Mouse (Mus musculus): Measurements from ENCODE around the gene Kif5c. TPM values are rescaled to one million over a fixed set of nuclear protein-coding genes. Genes with fewer than 3 reads are reported as not detected.
A peak's percentile ranks its signal among the peaks of the same experiment; 100 is the strongest.

Gene Kif5c
- polyA plus RNA-seq, 1 experiment, result 0.65 TPM

DNA sequence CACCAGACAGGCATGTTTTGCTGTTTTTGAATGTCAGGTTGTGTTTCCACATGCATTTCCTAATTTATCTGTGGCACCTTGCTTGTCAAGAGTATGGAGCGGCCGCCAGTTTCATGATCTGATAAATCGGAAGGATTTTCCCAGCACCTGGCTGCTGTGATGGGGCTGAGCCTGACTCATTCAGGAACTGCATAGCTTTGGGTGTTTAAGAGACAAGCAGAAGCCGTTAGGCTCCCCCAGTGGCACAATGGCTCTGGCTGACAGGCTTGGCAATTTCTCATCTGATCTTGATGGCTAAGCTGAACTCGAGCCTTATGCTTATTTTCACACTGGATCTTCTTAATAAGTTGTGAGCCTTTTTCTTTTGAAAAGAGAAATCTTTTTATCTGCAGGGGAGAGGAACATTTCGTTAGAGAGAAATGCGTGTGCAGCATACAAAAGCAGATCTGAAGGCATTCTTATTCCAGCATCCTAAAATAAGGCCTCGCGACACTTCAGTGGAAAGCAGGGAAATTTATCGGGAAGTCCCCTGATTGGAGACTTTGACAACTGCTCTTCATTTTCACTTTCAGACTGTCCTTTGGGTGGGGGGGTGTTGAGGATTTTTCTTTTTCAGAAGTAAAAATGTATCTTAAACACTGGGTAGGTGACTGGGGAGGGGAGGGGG lies 132.6 kb downstream of the Kif5c start:
- Histone ChIP-seq H3K4me1 (ENCODE audit: control insufficient read depth, insufficient read depth, insufficient read length, low read length) (no peaks in the 10 kb centered on the region), H3K36me3 (ENCODE audit: control insufficient read depth, insufficient read depth, low read length) (no peaks in the 10 kb centered on the region), H3K27ac (ENCODE audit: insufficient read depth, low read depth, low read length) (no peak overlapping the region), H3K4me3 (ENCODE audit: low read depth, low read length) (no peak overlapping the region), H3K27me3 (ENCODE audit: control insufficient read depth, insufficient read depth, low read length) (no peaks in the 10 kb centered on the region)
- 84% methylated on average over 10 of the region's 10 CpGs for WGBS
- no peak for TF ChIP-seq POLR2A (IDR thresholded peaks at IDR 0.05; ENCODE audit: low read depth, low read length)
- no peak for TF ChIP-seq CTCF (IDR thresholded peaks at IDR 0.05; ENCODE audit: extremely low read depth, insufficient read length, insufficient replicate concordance, low read depth, low read length)

DNA sequence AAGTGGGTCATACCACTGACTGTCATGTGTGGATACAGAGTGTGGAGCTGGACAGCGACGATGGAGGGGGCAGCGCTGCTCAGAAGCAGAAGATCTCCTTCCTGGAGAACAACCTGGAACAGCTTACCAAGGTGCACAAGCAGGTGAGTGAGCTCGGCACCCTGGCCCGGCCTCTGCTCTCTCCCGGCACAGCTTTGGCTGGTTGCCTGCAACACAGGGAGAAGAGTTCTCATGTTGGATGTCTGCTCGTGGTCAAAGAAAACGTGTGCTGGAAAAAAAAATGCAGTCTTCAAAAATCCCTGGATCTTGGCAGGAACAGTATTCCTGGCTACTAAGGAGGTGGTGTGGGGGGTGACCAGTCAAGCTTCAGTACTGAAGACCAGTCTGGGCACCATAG lies 133.1 kb downstream of the Kif5c start:
- Histone ChIP-seq H3K4me1 (ENCODE audit: control insufficient read depth, insufficient read depth, insufficient read length, low read length) (no peaks in the 10 kb centered on the region), H3K36me3 (ENCODE audit: control insufficient read depth, insufficient read depth, low read length) (no peaks in the 10 kb centered on the region), H3K27ac (ENCODE audit: insufficient read depth, low read depth, low read length) (no peak overlapping the region), H3K27me3 (ENCODE audit: control insufficient read depth, insufficient read depth, low read length) (no peaks in the 10 kb centered on the region), H3K4me3 (ENCODE audit: low read depth, low read length) (no peak overlapping the region)
- TF ChIP-seq CTCF (IDR thresholded peaks at IDR 0.05; ENCODE audit: extremely low read depth, insufficient read length, insufficient replicate concordance, low read depth, low read length) (no peak), POLR2A (IDR thresholded peaks at IDR 0.05; ENCODE audit: low read depth, low read length) (no peak)
- 74% methylated on average over 8 of the region's 8 CpGs for WGBS

DNA sequence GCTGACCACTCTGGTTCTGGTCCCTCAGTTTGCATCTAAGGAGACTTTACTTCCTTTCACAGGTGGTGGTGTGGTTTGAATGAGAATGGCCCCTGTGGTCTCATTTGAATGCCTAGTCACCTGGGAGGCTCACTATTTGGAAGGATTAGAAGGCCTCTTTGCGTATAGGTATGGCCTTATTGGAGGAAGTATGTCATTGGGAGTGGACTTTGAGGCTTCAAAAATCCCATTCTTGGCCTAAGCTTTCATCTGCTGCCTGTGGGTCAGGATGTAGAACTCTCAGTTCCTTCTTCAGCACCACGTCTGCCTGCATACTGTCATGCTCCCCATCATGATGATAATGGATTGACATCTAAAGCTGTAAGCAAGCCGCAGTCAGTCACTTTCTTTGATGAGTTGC lies 134.0 kb downstream of the Kif5c start:
- Histone ChIP-seq H3K27me3 (ENCODE audit: control insufficient read depth, insufficient read depth, low read length) (no peaks in the 10 kb centered on the region), H3K4me1 (ENCODE audit: control insufficient read depth, insufficient read depth, insufficient read length, low read length) (no peaks in the 10 kb centered on the region), H3K27ac (ENCODE audit: insufficient read depth, low read depth, low read length) (no peak overlapping the region), H3K36me3 (ENCODE audit: control insufficient read depth, insufficient read depth, low read length) (no peaks in the 10 kb centered on the region), H3K4me3 (ENCODE audit: low read depth, low read length) (no peak overlapping the region)
- WGBS, result 89% methylated on average over 3 of the region's 3 CpGs
- no peak for TF ChIP-seq POLR2A (IDR thresholded peaks at IDR 0.05; ENCODE audit: low read depth, low read length)
- no peak for TF ChIP-seq CTCF (IDR thresholded peaks at IDR 0.05; ENCODE audit: extremely low read depth, insufficient read length, insufficient replicate concordance, low read depth, low read length)

DNA sequence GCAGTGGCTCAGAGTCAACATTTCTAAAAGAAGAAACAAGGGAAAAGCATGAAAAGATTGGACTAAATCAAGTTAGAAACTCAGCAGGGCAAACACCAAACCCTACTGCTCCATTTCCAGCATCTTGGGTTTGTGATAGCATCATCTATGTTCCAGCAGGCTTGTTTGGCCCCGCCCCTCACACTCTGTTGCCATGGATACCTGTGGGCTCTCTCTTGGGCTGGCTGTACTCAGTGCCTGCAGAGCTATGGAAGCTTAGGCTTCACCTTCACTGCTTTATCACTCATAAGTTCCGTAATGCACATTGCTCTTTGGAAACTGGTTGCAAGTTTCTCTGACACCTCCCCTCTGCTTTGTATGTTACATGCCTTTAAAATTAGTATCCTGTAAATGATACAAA lies 136.0 kb downstream of the Kif5c start:
- H3K36me3 ChIP-seq (ENCODE audit: control insufficient read depth, insufficient read depth, low read length), result no peaks in the 10 kb centered on the region
- TF ChIP-seq POLR2A (IDR thresholded peaks at IDR 0.05; ENCODE audit: low read depth, low read length) (no peak), CTCF (IDR thresholded peaks at IDR 0.05; ENCODE audit: extremely low read depth, insufficient read length, insufficient replicate concordance, low read depth, low read length) (no peak)
- WGBS, result 56% methylated on average over 2 of the region's 2 CpGs

DNA sequence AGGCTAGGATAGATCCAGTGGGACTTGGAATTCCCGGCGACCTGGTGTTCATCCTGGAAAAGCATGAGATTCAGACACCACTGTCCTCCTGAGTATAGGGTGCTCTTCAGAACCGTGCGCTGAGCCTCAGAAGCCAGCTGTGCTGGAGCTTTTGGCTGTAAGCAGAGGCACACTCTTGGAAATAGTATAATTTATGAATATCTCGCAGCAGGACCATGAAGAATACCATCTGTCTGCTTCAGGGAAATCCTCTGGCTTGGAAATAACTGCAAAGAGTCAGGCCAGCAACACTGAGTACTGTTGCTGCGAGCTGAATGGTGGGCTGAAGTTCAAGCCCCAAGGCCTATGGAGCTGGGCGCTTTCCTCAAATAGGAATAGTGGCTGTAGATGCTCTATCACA lies 138.5 kb downstream of the Kif5c start:
- TF ChIP-seq POLR2A (IDR thresholded peaks at IDR 0.05; ENCODE audit: low read depth, low read length) (no peak), CTCF (IDR thresholded peaks at IDR 0.05; ENCODE audit: extremely low read depth, insufficient read length, insufficient replicate concordance, low read depth, low read length) (no peak)
- no peaks in the 10 kb centered on the region for H3K27me3 ChIP-seq (ENCODE audit: control insufficient read depth, insufficient read depth, low read length)
- no peaks in the 10 kb centered on the region for H3K36me3 ChIP-seq (ENCODE audit: control insufficient read depth, insufficient read depth, low read length)
- no peak overlapping the region for H3K4me3 ChIP-seq (ENCODE audit: low read depth, low read length)
- no peak overlapping the region for H3K27ac ChIP-seq (ENCODE audit: insufficient read depth, low read depth, low read length)
- WGBS, result 80% methylated on average over 7 of the region's 7 CpGs
- no peaks in the 10 kb centered on the region for H3K4me1 ChIP-seq (ENCODE audit: control insufficient read depth, insufficient read depth, insufficient read length, low read length)

More for the DNA sequence above, 136.0 kb downstream of the Kif5c start:
- no peak overlapping the region for H3K4me3 ChIP-seq (ENCODE audit: low read depth, low read length)
- H3K27ac ChIP-seq (ENCODE audit: insufficient read depth, low read depth, low read length), result no peak overlapping the region
- H3K27me3 ChIP-seq (ENCODE audit: control insufficient read depth, insufficient read depth, low read length), result no peaks in the 10 kb centered on the region
- H3K4me1 ChIP-seq (ENCODE audit: control insufficient read depth, insufficient read depth, insufficient read length, low read length), result no peaks in the 10 kb centered on the region

DNA sequence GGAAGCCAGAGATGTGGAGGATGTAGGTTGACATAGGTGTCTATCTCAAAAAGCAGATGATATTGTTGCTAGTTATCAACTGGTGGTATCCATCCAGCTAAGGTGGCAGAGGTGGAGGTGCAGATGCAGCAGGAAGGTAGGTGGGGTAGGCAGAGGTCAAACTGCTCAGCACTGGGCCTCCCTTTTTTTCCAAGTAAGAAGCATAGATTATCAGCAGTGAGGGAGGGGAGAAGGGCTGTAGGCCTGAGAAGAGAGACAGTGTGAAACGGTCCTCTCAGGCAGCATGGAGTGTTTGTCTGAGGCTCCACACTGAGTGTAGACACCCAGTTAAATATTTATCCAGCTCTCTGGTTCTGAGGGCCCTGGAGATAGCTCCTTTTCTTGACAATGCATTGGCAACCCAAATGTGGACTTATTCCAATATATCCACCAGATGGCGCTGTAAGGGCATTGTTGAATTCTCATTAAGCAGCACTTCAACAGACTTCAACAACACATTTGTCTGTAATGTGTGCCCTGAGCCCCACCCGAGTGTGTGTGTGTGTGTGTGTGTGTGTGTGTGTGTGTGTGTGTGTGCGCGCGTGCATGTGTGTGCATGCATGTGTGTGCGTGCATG lies 145.3 kb downstream of the Kif5c start:
- Histone ChIP-seq H3K27me3 (ENCODE audit: control insufficient read depth, insufficient read depth, low read length) (no peaks in the 10 kb centered on the region), H3K36me3 (ENCODE audit: control insufficient read depth, insufficient read depth, low read length) (no peaks in the 10 kb centered on the region), H3K27ac (ENCODE audit: insufficient read depth, low read depth, low read length) (no peak overlapping the region), H3K4me3 (ENCODE audit: low read depth, low read length) (no peak overlapping the region), H3K4me1 (ENCODE audit: control insufficient read depth, insufficient read depth, insufficient read length, low read length) (no peaks in the 10 kb centered on the region)
- TF ChIP-seq CTCF (IDR thresholded peaks at IDR 0.05; ENCODE audit: extremely low read depth, insufficient read length, insufficient replicate concordance, low read depth, low read length) (peak; percentile 21; the same call in 1 of the 2 replicates), POLR2A (IDR thresholded peaks at IDR 0.05; ENCODE audit: low read depth, low read length) (no peak)
- WGBS, result 29% methylated on average over 7 of the region's 7 CpGs

DNA sequence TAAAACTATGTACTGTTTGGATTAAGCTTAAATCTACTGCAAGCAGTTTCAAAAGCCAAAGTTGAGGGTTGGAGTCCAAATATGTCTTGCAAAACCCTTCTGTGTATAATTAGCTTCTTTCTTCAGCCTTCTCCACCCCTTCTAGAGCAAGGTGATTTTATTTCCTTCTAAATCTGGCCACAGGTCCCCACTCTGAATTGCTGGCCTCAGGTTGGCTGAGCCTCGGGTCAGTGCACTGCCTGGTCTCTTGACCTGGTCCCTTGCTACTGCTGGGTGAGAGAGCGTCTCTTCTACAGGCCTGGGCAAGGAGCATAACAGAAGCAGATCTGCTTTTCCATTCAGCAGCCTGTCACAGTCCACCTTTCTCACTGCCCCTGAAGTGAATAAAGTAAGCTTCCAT lies 149.8 kb downstream of the Kif5c start:
- TF ChIP-seq POLR2A (IDR thresholded peaks at IDR 0.05; ENCODE audit: low read depth, low read length) (no peak), CTCF (IDR thresholded peaks at IDR 0.05; ENCODE audit: extremely low read depth, insufficient read length, insufficient replicate concordance, low read depth, low read length) (no peak)
- 76% methylated on average over 2 of the region's 2 CpGs for WGBS
- Histone ChIP-seq H3K27me3 (ENCODE audit: control insufficient read depth, insufficient read depth, low read length) (no peaks in the 10 kb centered on the region), H3K4me1 (ENCODE audit: control insufficient read depth, insufficient read depth, insufficient read length, low read length) (0 out of 2 replicates have a peak, but pooled peaks cover 2% of the 10 kb centered on the region), H3K4me3 (ENCODE audit: low read depth, low read length) (no peak overlapping the region), H3K36me3 (ENCODE audit: control insufficient read depth, insufficient read depth, low read length) (no peaks in the 10 kb centered on the region), H3K27ac (ENCODE audit: insufficient read depth, low read depth, low read length) (no peak overlapping the region)
